Mouse (Mus musculus): ENCODE results near the gene Pik3cd.
A peak's percentile ranks its signal among the peaks of the same experiment; 100 is the strongest.
"Not testable (repeated sequence)": the region's sequence is repeated elsewhere in the genome, so short reads cannot be mapped to it uniquely, and the experiment has no call there.

Pik3cd gene

GRCm38 (mm10) chr4:149702210-149702979 lies at the start of gene Pik3cd:
Pik3cd (minus strand) TSS chr4:149702571.
- DNase-seq: peak; percentile 71

- DNase-seq: no peak
Measured at GRCm38 (mm10) chr4:149750671-149751070, 48.3 kb upstream of the Pik3cd start.

DNA sequence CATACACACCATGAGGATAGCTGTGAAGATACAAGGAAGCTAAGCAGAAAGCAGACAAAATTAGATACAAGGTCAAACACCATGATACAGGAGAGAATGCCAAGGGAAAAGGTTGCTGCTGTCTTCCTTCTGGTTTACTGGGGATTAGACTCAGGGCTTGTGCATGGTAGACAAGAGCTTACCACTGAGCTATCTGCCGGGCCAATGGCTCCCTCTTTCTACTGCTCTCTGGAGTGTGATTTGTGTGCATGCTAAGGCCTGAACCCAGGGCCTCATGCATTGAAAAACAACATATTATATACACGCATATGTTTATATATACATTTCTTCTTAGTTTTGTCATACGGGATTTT lies 47.3 kb upstream of the Pik3cd start:
- not testable (repeated sequence) for DNase-seq

DNA sequence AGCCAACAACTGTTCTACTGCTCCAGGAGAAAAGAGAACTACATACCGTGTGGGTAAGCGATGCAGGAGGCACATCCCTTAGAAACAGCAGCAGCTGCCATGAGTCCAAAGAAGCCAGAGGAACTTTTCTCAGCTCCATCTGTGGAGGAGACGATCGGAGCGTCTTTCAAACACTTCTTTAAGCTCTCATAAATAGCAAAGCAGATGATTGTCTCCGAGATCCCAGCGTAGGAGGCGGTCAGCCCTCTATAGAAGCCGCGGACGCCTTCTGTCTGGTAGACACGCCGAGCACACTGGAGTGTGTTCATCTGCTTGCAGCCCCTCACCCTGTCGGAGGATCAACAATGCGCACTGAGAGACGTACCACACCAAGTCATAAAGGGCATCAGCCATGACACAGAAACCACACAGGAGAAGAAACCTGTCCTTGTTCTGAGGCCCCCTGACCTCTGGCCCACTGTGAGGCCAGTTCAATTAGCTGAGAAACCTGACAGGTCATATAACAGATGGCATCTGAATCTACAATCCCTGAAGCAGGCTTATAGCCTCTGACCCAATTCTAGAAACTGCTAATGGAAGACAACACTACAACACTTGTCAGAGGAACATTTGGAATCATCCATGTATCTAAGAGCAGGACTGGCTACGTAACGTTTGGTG lies 46.8 kb upstream of the Pik3cd start:
- no peak for DNase-seq

DNA sequence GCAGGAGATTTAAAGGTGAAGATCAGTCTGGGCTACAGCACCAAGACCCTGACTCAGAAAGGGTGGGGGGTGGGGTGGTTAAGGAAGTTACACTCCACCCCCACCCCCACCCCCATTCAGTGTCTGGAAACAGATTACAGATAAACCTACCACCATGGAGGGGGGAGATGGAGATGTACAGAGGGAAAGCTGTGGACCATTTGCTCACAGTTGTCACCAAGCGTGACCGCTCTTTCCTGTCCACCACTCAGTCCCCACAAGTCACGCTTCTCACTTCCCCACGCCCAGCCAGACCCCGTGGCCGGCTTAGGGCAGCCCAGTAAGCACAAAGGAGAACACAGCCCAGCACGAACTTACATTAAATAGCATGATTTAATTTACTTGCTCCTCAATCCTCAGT lies 41.7 kb upstream of the Pik3cd start:
- no peak for DNase-seq

- DNase-seq: no peak
Measured at GRCm38 (mm10) chr4:149742011-149742530, 39.7 kb upstream of the Pik3cd start.

GRCm38 (mm10) chr4:149740301-149740700 lies 37.9 kb upstream of the Pik3cd start:
- DNase-seq: no peak

DNA sequence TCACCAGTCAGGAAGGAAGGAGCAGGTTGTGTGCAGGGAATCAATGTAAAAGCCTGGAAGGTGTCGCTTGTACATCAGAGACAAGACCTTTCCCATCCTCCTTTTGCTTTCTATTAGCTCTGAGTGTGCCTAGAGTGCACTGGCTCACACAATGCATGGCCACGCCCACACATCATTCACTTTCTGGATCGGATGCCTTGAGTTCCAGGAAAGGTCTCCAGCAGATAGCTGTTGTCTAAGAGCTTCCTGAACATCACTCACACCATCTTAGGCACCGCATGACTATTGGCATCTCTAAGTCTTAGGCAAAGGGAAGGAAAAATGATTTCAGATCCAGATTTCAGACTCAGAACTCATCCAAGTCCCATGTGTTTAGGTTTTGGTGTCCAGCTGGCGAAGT lies 37.1 kb upstream of the Pik3cd start:
- no peak for DNase-seq

- peak; percentile 97 for DNase-seq
Measured at GRCm38 (mm10) chr4:149737383-149738324, 35.3 kb upstream of the Pik3cd start, which contains the start of gene Tmem201. Tmem201 (minus strand) TSS chr4:149738044.

GRCm38 (mm10) chr4:149736581-149736980 lies 34.2 kb upstream of the Pik3cd start:
- DNase-seq: no peak

- no peak for DNase-seq
Measured at GRCm38 (mm10) chr4:149735624-149736250, 33.4 kb upstream of the Pik3cd start.

DNA sequence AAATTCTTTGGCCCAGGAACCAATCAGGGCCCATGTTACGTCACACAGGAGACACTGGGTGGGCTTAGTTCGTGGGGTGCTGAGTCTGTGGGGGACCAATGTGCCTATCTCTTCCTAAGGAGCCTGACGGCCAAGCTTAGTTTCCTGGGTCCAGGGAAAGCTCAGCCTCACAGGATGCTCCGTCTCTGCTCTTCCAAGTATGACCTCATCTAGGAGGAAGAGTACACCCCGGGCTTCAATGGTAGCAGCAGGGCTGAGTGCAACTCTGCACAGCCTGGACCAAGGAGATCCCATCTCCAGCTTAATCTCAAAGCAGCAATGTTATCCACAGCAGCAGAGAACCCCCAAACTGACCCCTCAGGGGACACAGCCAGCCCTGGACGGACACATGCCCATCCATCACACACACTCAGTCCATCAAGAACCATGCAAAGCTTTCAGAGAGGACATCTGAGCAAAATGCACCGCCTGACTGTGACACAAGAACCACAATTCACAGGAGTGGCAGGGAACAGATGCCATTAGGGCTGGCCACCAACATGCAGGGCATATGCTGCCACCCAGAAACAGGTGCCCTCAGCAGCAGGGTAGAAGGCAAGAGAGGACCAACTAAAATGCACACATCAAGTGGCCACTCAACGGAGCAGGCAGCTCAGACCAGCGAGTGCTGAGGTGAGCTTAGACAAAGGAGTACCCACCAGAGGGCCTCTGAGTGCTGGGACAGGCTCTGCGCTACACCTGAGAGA lies 32.5 kb upstream of the Pik3cd start:
- DNase-seq: no peak

DNA sequence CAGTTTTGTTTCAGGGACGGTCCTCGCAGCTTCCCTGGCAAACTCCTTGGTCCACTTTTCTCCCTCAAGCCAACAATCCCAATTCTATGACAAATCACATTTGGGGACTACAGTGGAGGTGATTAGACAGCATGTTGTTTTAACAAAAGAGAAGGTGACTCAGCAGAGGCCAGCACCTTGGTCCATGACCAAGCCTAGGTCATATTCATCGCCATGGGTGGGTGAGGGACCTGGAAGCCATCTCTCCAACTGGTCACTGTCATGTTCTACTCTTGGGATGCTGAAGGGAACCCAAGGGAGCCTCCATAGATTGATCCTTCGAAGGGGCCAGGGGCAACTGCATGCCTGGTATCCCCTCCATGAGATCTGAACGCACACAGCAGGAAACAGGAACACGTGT lies 31.9 kb upstream of the Pik3cd start:
- no peak for DNase-seq

- no peak for DNase-seq
Measured at GRCm38 (mm10) chr4:149733748-149734147, 31.4 kb upstream of the Pik3cd start.

DNA sequence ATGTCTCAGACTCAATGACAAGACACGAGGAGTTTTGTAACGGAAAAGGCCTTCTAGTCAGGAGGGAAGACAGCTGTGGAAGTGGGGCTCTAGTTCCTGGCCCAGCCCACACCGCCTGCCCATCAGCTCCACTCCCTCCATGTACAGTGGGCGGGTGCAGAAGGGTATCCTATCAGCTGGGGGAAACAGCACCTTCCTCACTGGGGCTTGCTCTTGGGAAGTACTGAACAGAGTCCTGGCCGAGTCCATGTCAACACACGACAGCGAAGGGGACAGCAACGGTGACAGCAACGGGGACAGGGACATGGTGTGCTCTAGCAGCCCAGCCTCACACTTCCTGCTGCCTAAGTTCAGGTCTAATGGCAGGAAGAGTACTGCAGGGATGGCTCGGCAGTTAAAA lies 30.4 kb upstream of the Pik3cd start:
- no peak for DNase-seq

- no peak for DNase-seq
Measured at GRCm38 (mm10) chr4:149732313-149732712, 29.9 kb upstream of the Pik3cd start.

DNA sequence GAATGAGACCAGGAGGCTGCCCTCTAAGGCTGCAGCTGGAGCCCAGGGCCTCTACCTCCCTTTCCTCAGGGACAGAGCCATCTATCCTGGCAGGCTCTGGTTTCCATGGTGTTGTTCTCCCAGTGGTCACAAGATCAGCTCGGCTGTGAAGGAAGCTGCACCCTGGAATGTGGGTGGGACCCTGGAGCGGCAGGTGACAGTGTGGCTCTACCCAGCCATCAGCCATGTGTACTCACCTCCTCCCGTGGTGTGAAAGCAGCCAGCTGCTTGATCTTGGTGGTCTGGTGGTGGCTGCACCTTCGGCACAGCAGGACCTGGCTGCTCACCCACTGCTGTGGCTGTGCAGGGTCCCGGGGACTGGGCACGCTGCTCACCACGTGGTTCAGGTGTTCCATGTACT lies 28.5 kb upstream of the Pik3cd start:
- DNase-seq: no peak

DNA sequence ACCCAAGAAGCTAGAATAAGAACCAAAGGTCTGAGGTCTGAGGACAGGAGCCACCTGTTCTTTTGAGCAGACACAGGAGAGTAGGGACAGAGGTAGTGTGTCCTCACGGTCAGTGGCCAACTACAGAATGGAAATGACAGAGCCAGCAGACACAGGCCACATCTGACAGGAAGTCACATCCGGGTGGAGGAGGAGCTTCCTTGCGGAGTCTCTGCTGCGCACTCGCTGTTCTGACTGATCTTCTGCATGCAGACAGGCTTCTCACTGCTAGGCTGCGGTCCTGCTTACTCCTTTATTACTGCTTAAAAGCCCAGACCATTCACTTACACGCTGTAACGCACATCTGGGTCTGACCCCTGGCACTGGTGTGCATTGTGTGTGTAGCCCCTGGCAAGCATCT lies 26.4 kb upstream of the Pik3cd start:
- DNase-seq: no peak

DNA sequence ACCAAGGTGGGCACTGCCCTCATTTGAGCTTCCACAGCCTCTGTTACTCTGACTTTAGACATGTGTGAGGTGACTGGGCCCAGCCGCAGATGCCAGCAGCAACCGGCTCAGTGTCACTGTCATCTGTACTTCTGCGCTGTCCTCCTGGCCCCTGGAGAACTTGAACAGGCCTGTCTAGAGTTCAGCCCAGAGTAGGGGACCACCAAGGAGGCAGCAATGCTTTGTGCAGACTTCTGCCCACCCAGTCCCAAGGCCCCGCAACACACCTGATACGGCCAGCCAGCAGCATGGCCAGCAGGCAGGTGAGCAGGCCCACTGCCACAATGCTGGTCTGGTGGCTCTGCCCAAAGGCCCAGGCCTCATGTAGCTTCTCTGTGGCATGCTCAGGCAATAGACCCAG lies 25.3 kb upstream of the Pik3cd start:
- no peak for DNase-seq

DNA sequence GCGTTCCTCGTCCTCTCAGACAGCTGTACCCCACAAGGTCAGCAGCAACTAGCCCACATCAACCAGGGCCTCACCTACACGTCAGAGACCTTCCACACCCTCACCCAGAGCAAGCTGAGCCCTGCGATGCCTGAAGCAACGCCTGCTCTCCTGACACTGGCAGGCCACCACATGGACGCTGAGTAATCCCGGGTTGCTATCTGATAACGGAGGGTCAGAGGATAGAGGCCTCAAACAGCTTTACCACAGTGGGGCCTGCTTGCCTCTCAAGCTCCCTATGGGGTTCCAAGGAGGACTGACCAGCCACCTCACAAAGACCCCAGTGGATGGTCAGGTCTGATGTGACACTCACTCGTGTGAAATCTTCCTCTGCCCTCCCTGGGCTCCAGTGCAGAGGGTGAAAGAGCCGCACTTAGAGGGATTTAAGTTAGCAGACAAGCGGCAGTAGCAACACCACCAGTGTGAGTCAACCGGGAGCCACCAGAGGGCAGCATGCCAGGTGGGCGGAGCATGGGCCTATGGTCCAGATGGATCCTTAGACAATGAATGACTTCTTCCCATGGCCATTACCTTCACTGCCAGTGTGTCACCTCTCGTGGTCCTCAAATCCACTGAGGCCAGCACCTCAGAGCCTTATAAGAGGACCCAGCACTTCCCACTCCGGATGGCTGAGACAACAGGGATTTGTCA lies 23.4 kb upstream of the Pik3cd start:
- DNase-seq: peak; percentile 68

DNA sequence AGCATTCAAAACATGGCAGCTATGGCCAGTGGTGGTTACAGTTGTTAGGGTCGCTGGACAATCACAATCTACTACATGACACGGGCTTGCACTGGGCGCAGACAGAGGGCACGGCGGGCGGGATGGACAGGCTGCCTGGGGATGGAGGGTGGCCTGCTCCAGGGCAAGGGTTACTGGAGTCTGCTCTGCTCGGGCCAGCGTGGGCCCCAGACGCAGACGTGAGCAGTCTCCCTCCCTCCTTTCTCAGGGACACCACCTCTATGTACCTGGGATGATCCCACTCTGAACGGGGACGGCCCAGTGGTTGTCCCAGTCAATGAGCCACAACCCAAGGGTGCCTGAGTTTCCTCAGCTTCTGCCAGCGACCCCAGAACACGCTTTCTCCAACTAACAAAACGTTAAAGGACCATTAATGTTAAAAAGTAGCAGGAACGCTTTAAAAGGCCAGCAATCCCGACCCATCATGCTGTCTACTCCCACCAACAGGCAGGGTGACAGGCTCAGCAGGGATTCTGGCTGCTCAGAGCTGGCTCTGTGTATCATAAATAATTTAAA lies 22.6 kb upstream of the Pik3cd start:
- no peak for DNase-seq
